Mouse (Mus musculus): Measurements from ENCODE around the gene Appl2. TPM values are rescaled to one million over a fixed set of nuclear protein-coding genes. Genes with fewer than 3 reads are reported as not detected.

Gene Appl2
- polyA plus RNA-seq, 1 experiment from 2014 or later = 40.8 TPM

DNA sequence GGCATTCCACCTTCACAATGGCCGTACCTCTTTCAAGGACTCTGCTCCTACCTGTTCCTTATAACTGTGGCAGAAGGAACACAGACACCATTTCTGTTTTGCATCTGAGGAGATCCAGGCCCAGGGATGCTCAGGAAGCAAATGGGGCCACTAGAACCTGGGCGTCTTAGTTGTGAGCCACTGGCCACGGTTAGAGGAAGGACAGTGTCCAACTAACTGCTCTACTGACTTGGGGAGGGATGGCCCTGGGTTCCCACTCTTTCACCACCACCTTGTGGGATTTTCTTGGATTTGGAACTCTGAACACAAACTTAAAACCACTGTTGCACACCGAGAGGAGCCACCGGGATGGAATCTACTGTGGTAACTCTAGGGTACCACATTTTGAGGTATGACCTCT is 36.7 kb downstream of the Appl2 start:
- Histone ChIP-seq H3K27ac (replicated peaks) (no peak overlapping the region), H3K4me2 (no peak overlapping the region), H3K36me3 (peaks cover 52% of the 10 kb centered on the region), H3K9me3 (replicated peaks) (no peaks in the 10 kb centered on the region), H3K4me3 (replicated peaks) (no peak overlapping the region), H3K4me1 (no peaks in the 10 kb centered on the region), H3K27me3 (replicated peaks) (no peaks in the 10 kb centered on the region), H3K9ac (replicated peaks) (no peak overlapping the region)
- 97% methylated on average over 5 of the region's 5 CpGs for WGBS
- ATAC-seq (ENCODE audit: low FRiP score) = no peak

DNA sequence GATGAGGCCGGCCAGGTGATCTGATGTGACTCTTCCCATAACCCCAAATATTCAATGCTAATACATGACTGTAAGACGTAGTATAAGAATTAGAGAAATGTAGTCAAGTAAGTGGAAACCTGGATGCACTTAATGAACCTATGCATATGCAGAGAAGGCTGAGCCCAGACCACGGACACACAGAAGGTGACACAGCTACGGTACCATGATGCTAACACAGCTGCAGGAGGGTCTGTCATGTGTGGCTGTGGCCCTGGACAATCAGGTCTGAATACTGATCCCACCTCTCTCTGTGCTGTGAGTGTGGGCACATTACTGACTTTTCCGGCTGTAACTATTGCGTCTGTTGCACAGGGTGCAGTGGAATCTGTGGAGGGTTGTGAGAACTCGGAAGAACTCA is 38.0 kb downstream of the Appl2 start:
- Histone ChIP-seq H3K4me1 (0 out of 2 replicates have a peak, but pooled peaks cover 3% of the 10 kb centered on the region), H3K9me3 (replicated peaks) (no peaks in the 10 kb centered on the region), H3K4me2 (no peak overlapping the region), H3K9ac (replicated peaks) (no peak overlapping the region), H3K4me3 (replicated peaks) (no peak overlapping the region), H3K36me3 (peaks cover 48% of the 10 kb centered on the region), H3K27me3 (replicated peaks) (no peaks in the 10 kb centered on the region), H3K27ac (replicated peaks) (no peak overlapping the region)
- 98% methylated on average over 7 of the region's 7 CpGs for WGBS
- no peak for ATAC-seq (ENCODE audit: low FRiP score)

GRCm38 (mm10) chr10:83608596-83608995 is 39.9 kb downstream of the Appl2 start:
- Histone ChIP-seq H3K4me1 (0 out of 2 replicates have a peak, but pooled peaks cover 5% of the 10 kb centered on the region), H3K9me3 (replicated peaks) (no peaks in the 10 kb centered on the region), H3K9ac (replicated peaks) (no peak overlapping the region), H3K36me3 (peaks cover 55% of the 10 kb centered on the region), H3K27me3 (replicated peaks) (no peaks in the 10 kb centered on the region), H3K27ac (replicated peaks) (no peak overlapping the region), H3K4me2 (no peak overlapping the region), H3K4me3 (replicated peaks) (no peak overlapping the region)
- ATAC-seq (ENCODE audit: low FRiP score) = no peak
- 64% methylated on average over 8 of the region's 8 CpGs for WGBS

DNA sequence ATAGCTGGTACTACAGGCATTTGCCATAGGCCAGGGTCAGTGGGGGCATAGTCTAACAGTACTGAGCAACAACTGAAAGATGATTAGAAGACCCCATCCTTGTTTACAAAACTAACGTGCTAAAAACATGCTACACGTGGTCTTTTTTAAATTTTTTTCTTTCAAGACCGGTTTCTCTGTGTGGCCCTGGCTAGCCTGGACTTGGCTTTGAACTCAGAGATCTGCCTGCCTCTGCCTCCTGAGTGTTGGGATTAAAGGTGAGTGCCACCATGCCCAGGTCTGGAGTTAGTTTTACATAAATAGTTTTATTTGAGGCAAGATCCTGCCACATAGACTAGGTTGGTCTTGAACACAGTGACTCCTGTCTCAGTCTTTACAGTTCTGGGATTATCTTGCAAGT is 41.4 kb downstream of the Appl2 start:
- peaks cover 53% of the 10 kb centered on the region for H3K36me3 ChIP-seq
- no peak overlapping the region for H3K27ac ChIP-seq (replicated peaks)
- no peak overlapping the region for H3K4me3 ChIP-seq (replicated peaks)
- 96% methylated on average over 3 of the region's 3 CpGs for WGBS
- H3K27me3 ChIP-seq (replicated peaks) = no peaks in the 10 kb centered on the region
- no peak overlapping the region for H3K9ac ChIP-seq (replicated peaks)
- no peaks in the 10 kb centered on the region for H3K9me3 ChIP-seq (replicated peaks)
- H3K4me2 ChIP-seq = no peak overlapping the region
- no peak for ATAC-seq (ENCODE audit: low FRiP score)
- H3K4me1 ChIP-seq = 0 out of 2 replicates have a peak, but pooled peaks cover 5% of the 10 kb centered on the region

- Histone ChIP-seq H3K9ac (replicated peaks) (no peak overlapping the region), H3K9me3 (replicated peaks) (no peaks in the 10 kb centered on the region), H3K36me3 (peaks cover 45% of the 10 kb centered on the region), H3K27ac (replicated peaks) (no peak overlapping the region), H3K4me2 (no peak overlapping the region), H3K4me1 (0 out of 2 replicates have a peak, but pooled peaks cover 5% of the 10 kb centered on the region), H3K4me3 (replicated peaks) (no peak overlapping the region), H3K27me3 (replicated peaks) (no peaks in the 10 kb centered on the region)
- WGBS = 25% methylated on average over 8 of the region's 8 CpGs
- no peak; the same call in 1 of the 2 replicates for ATAC-seq (ENCODE audit: low FRiP score)
Observed at GRCm38 (mm10) chr10:83605637-83606183, 42.8 kb downstream of the Appl2 start.

- Histone ChIP-seq H3K4me2 (no peak overlapping the region), H3K4me3 (replicated peaks) (no peak overlapping the region), H3K27me3 (replicated peaks) (no peaks in the 10 kb centered on the region), H3K27ac (replicated peaks) (no peak overlapping the region), H3K9me3 (replicated peaks) (no peaks in the 10 kb centered on the region), H3K36me3 (peaks cover 47% of the 10 kb centered on the region), H3K9ac (replicated peaks) (no peak overlapping the region), H3K4me1 (0 out of 2 replicates have a peak, but pooled peaks cover 5% of the 10 kb centered on the region)
- 85% methylated on average over 10 of the region's 10 CpGs for WGBS
- ATAC-seq (ENCODE audit: low FRiP score) = no peak
Observed at GRCm38 (mm10) chr10:83603956-83604564, 44.5 kb downstream of the Appl2 start.

DNA sequence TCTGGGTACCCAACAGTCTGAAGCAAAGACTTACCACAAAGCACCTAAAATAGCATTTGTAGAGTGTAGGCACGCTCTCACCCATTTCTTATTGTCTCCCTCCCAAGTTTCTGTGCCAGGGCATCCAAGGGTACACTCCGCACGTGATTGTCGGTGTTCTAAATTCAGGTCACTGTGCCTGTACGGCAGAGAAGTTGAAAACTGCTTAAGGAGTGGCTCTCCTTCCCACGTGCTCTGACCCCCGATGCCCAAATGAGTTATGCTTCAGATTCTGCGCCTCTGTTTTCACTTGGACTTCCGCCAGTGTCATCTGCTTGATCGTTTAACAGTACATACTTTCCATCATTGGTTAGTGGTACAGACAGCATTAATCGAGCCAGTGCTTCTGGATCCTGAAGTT is 47.9 kb downstream of the Appl2 start:
- H3K27me3 ChIP-seq (replicated peaks) = no peaks in the 10 kb centered on the region
- no peak overlapping the region for H3K27ac ChIP-seq (replicated peaks)
- no peak overlapping the region for H3K9ac ChIP-seq (replicated peaks)
- H3K4me3 ChIP-seq (replicated peaks) = no peak overlapping the region
- no peak overlapping the region for H3K4me2 ChIP-seq
- ATAC-seq (ENCODE audit: low FRiP score) = no peak
- 0 out of 2 replicates have a peak, but pooled peaks cover 3% of the 10 kb centered on the region for H3K4me1 ChIP-seq
- H3K9me3 ChIP-seq (replicated peaks) = no peaks in the 10 kb centered on the region
- peaks cover 46% of the 10 kb centered on the region for H3K36me3 ChIP-seq
- WGBS = 66% methylated on average over 11 of the region's 11 CpGs

- ATAC-seq (ENCODE audit: low FRiP score) = no peak
- no peaks in the 10 kb centered on the region for H3K4me1 ChIP-seq
- H3K4me3 ChIP-seq (replicated peaks) = no peak overlapping the region
- 95% methylated on average over 5 of the region's 5 CpGs for WGBS
- H3K9me3 ChIP-seq (replicated peaks) = no peaks in the 10 kb centered on the region
- H3K36me3 ChIP-seq = peaks cover 67% of the 10 kb centered on the region
- H3K27me3 ChIP-seq (replicated peaks) = no peaks in the 10 kb centered on the region
- H3K27ac ChIP-seq (replicated peaks) = no peak overlapping the region
- no peak overlapping the region for H3K4me2 ChIP-seq
- no peak overlapping the region for H3K9ac ChIP-seq (replicated peaks)
Observed at GRCm38 (mm10) chr10:83594526-83594925, 54.0 kb downstream of the Appl2 start.

- Histone ChIP-seq H3K4me1 (no peaks in the 10 kb centered on the region), H3K4me2 (no peak overlapping the region), H3K27ac (replicated peaks) (no peak overlapping the region), H3K4me3 (replicated peaks) (no peak overlapping the region), H3K9ac (replicated peaks) (no peak overlapping the region), H3K27me3 (replicated peaks) (no peaks in the 10 kb centered on the region), H3K36me3 (peaks cover 70% of the 10 kb centered on the region), H3K9me3 (replicated peaks) (no peaks in the 10 kb centered on the region)
- ATAC-seq (ENCODE audit: low FRiP score) = no peak
- WGBS = 91% methylated on average over 7 of the region's 7 CpGs
Observed at GRCm38 (mm10) chr10:83592616-83593015, 55.9 kb downstream of the Appl2 start.

DNA sequence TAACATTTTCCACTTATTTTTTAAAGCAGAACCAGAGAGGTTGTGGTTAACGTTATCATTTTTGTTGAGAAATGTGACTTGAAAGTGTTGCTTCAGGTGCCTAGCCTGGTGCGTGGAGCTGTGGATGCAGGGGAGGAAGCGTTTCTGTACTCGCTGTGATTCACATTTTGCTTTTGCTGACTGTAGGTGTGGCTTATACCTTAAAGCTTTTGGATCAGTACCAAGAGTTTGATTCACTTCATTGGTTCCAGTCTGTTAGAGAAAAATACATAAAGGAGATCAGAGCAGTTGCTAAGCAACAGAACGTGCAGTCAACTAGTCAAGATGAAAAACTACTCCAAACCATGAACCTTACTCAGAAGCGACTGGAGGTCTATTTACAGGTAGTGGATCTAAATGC is 57.7 kb downstream of the Appl2 start:
- peaks cover 78% of the 10 kb centered on the region for H3K36me3 ChIP-seq
- WGBS = 80% methylated on average over 6 of the region's 6 CpGs
- no peak for ATAC-seq (ENCODE audit: low FRiP score)

GRCm38 (mm10) chr10:83565449-83566441 is 82.8 kb downstream of the Appl2 start:
- no peak overlapping the region for H3K9ac ChIP-seq (replicated peaks)
- 94% methylated on average over 7 of the region's 7 CpGs for WGBS
- peaks cover 79% of the 10 kb centered on the region for H3K36me3 ChIP-seq
- H3K4me1 ChIP-seq = no peaks in the 10 kb centered on the region
- no peak for ATAC-seq (ENCODE audit: low FRiP score)
- no peak overlapping the region for H3K27ac ChIP-seq (replicated peaks)
- no peak overlapping the region for H3K4me3 ChIP-seq (replicated peaks)
- H3K27me3 ChIP-seq (replicated peaks) = no peaks in the 10 kb centered on the region
- no peak overlapping the region for H3K4me2 ChIP-seq
- H3K9me3 ChIP-seq (replicated peaks) = no peaks in the 10 kb centered on the region

More for the DNA sequence above, 57.7 kb downstream of the Appl2 start:
- Histone ChIP-seq H3K9ac (replicated peaks) (no peak overlapping the region), H3K27me3 (replicated peaks) (no peaks in the 10 kb centered on the region), H3K9me3 (replicated peaks) (no peaks in the 10 kb centered on the region), H3K4me2 (no peak overlapping the region), H3K4me1 (no peaks in the 10 kb centered on the region), H3K4me3 (replicated peaks) (no peak overlapping the region), H3K27ac (replicated peaks) (no peak overlapping the region)
